Mouse (Mus musculus): Measurements from ENCODE around the gene Trpm5.

DNA sequence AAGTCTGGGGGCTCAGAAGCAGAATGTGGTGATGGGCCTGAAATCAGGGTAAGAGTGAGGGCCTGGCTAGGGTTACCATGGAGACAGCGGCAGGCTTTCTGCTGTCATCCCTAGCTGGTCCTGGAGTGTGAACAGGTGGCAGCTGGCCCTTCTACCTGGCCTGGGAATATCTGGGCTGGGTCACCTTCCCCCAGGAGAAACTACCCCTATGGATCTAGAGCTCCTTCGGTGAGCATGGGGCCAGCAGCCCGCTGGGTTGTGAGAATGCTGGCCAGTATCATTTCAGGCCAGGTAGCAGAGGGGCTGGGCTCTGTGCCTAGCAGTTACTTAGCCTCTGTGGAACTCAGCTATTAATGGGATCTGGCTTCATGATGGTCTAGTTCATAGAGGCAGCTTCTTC, 30.5 kb upstream of the Trpm5 start:
- no peak for TF ChIP-seq TAL1 (IDR thresholded peaks at IDR 0.05; ENCODE audit: low read length)
- TF ChIP-seq GATA1 (IDR thresholded peaks at IDR 0.05; ENCODE audit: low read length): no peak
